Mouse (Mus musculus) left cerebral cortex, adult 2 months (tissue): ENCODE data around the gene Tex2. TPM values are rescaled to one million over a fixed set of nuclear protein-coding genes. Genes with fewer than 3 reads are reported as not detected.
"Not testable (repeated sequence)": the region's sequence is repeated elsewhere in the genome, so short reads cannot be mapped to it uniquely, and the experiment has no call there.

Experiments used
- DNase-seq, 2 experiments: peaks; one replicate each; pipeline ENCODE4 v3.0.0; 2021 to 2022; ENCODE audit warnings: low spot score in 2 of 2, mixed read lengths in 1 of 2; ENCODE audit errors: extremely low spot score in 1 of 2
- H3K27ac ChIP-seq: fragments of 200-600 bp; 2 replicates; pipeline ENCODE4 v1.8.1; 2022
- H3K4me3 ChIP-seq: fragments of 200-600 bp; 2 replicates; pipeline ENCODE4 v1.8.1; 2022
- CTCF ChIP-seq: fragments of 200-600 bp; IDR thresholded peaks from 2 replicates; pipeline ENCODE4 v1.8.1; 2022; ENCODE audit warnings: antibody characterized with exemption, mild to moderate bottlenecking, moderate library complexity
- intact Hi-C: fragments of 180-260 bp; cut with DNase I; formaldehyde crosslinking; loops from one replicate; pipeline ENCODE4 v1.15.1; 2025
- total RNA-seq, 2 experiments: library from RNA; stranded (reverse); gene quantifications; 2 replicates each; pipeline ENCODE4 v1.2.3; 2021

Gene Tex2
- total RNA-seq, 2 experiments from 2014 or later, result 114 to 118 TPM

GRCm38 (mm10) chr11:106500393-106501307 lies 112.6 kb downstream of the Tex2 start:
- TF ChIP-seq CTCF, result no peak
- intact Hi-C loops, result loop anchor here (2.0 to 10.0 kb wide), 2 partner anchors 112 to 244 kb away; partner anchors contain the start of gene Tex2

DNA sequence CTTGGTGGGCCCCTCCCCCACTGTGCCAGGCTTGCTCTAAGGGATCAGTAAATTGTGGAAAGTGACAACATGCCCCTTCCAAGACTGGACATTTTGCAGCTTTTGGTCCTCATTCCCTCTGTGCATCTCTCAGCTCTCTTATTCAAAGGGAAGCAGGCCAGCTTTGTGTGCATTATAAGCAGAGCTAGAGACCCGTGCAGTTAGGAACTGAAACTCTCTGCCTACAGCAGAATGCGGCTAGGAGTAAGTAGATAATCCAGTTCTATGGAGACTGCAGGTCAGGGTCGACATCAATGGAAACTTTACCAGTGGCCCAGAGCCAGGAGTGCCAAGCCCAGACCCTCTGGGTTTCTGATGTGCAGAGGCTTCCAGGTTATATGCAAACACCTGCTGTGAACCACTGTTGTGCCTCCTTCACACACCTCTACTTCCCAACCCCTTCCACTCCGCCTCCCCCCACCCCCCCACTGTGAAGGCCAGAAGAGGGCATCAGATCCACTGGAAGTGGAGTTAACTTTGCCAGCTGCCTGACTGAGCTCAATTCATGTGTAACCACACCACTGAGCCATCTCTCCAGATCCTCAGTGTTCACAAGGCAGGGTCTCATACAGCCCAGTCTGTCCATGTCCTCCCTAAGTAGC lies 114.4 kb downstream of the Tex2 start:
- Histone ChIP-seq H3K4me3 (no peak overlapping the region), H3K27ac (no peak overlapping the region)
- TF ChIP-seq CTCF, result no peak
- intact Hi-C loops, result no loop called here
- no peak for DNase-seq

More at GRCm38 (mm10) chr11:106500393-106501307, 112.6 kb downstream of the Tex2 start:
- Histone ChIP-seq H3K27ac (peak overlapping the region; percentile 97), H3K4me3 (peak overlapping the region; percentile 76)
- DNase-seq, result peak; percentile 89 to 95

- Histone ChIP-seq H3K27ac (no peak overlapping the region), H3K4me3 (no peak overlapping the region)
- TF ChIP-seq CTCF, result peak; percentile 26
- DNase-seq, result no peak
- intact Hi-C loops, result no loop called here
These were observed 115.3 kb downstream of the Tex2 start for GRCm38 (mm10) chr11:106497926-106498325.

DNA sequence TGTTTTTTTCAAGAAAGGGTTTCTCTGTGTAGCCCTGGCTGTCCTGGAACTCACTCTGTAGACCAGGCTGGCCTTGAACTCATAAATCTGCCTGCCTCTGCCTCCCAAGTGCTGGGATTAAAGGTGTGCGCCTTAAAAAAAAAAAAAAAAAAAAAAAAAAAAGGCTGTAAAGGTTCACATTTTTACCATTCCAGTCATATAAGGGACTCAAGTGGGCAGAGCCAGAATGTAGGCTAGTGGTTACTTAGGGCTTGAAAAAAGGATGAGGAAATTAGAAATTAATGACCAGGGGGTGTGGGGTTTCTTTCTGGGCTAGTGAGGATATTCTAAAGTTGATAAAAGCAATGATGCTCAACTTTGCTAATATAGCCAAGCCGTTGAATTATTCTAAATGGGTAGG lies 116.2 kb downstream of the Tex2 start:
- H3K27ac ChIP-seq, H3K4me3 ChIP-seq, intact Hi-C loops, DNase-seq: not testable (repeated sequence)

DNA sequence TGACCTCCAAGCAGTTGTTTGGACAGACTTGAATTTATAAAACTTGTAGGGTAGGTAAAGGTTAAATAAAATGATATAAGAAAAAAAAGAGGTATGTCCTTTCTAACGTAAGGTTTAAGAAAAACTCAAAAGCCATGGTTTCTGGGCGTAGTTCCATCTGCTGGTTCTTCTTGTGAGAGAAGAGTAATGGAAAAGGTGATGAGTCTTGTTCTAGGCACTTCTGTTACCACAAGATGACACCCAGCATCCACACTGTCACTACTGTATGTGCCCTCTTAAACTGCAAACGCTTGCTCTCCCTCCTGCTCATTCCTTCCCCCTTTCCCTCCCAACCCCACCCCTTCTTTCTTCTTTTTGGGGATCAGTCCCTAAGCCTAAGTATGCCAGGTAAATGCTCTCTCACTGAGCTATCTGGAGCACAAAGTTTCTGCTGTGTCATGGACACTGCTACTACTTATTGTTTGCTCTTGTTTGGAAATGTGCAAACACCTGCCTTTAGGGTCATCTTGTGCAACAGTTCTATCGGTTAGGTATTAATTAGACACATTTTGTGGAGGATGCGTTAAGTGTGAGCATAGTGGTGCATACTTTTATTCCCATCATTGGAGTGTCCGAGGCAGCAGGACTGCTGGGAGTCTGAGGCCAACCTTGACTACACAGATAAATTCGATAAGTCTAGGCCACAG lies 120.1 kb downstream of the Tex2 start:
- intact Hi-C loops, result no loop called here
- Histone ChIP-seq H3K4me3 (no peak overlapping the region), H3K27ac (no peak overlapping the region)
- no peak for TF ChIP-seq CTCF
- no peak for DNase-seq

DNA sequence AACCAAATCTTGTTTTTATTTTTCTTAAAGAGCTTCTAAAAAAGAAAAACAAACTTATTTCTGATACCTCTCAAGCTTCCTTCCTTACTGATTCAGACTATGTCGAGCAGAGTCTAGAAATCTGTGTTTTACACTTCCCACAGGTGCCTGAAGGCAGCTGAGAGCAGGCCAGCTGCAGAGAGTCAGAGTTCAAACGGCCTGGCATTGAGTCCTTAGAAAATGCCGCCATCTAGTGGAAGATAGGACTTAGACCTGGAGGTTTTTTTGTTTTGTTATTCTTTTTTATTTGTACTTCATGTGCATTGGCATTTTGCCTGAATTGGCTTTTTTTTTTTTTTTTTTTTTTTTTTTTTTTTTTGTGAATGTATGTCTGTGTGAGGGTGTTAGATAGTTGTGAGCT lies 121.8 kb downstream of the Tex2 start:
- Histone ChIP-seq H3K4me3 (no peak overlapping the region), H3K27ac (no peak overlapping the region)
- no peak for DNase-seq
- peak; percentile 76 for TF ChIP-seq CTCF
- intact Hi-C loops, result loop anchor here (1.0 kb wide), 1 partner anchor 73 kb away; no protein-coding TSS in a partner anchor

GRCm38 (mm10) chr11:106490600-106490999 lies 122.6 kb downstream of the Tex2 start:
- DNase-seq, H3K4me3 ChIP-seq, intact Hi-C loops, H3K27ac ChIP-seq: not testable (repeated sequence)

DNA sequence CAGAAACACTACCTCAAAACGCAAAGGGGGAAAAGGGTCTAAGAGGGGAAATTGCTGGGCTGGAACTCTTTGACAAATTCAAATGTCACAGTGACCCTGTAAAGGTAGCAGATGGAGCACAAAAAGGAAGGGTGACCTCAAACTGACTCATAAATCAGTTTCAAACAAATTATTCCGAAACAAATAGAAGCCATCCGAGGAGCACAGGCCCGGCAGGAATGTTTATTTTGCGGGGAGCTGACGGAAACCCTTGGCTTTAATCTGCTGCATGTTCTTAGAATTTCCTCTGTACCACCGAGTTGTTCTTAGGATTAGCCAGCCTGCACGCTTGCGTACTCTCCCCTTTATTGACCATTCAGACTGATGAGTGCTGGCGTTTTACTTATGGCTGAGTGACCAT lies 123.2 kb downstream of the Tex2 start:
- no peak overlapping the region for H3K4me3 ChIP-seq
- no peak for TF ChIP-seq CTCF
- intact Hi-C loops, result no loop called here
- H3K27ac ChIP-seq, result no peak overlapping the region
- DNase-seq, result no peak

DNA sequence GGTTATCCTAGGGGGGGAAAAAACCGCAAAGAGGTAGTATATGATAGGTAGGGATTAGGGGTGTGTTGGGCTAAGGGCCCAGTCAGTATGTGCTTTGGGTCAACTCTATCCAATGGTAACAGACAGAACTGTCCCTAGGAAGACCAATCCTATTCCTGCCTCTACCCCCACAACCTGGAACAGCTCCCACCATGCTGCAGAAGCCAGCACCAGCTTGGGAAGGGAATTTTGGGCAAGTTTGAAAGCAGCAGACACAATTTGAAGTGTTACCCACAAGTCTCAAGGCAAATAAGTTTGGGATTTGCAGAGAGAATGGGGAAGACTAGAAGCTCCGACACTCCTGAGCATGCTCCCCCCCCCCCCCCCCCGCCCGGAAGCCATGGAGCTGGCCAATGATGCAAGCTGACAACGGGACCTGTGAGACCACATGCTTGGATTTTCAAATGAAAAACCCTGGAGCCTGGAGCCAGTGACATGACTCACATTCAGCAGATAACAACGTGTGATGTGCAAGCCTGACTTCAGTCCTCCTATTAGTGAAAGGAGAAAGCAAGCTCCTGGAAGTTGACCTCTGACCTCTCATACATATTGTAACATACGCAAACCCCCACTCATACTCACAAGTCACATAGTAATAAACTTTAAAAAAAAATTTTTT lies 124.1 kb downstream of the Tex2 start:
- no peak overlapping the region for H3K27ac ChIP-seq
- no peak for DNase-seq
- intact Hi-C loops, result no loop called here
- no peak overlapping the region for H3K4me3 ChIP-seq
- no peak for TF ChIP-seq CTCF

DNA sequence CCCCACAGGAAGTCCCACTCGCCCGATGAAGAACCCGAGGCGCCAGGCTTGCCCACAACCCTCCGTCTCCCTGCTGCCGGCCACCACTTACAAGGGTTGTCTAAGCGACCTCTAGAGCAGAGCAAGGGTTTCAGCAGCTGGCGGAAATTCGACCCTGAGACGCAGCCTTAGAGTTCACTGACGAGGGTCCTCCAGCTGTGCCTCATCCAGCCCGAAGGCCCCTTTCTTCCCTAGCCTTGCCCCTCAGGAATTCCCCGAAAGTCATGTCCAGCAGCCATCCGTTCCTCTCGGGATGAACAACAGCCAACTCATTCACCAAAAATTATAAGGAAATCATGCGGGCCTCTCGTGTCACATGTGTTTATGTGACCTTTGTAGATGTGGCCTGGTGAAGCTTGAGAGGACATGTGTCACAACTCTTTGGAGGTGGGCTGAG lies 125.1 kb downstream of the Tex2 start:
- intact Hi-C loops, result no loop called here
- Histone ChIP-seq H3K4me3 (peak overlapping the region; percentile 97), H3K27ac (no peak overlapping the region)
- no peak for TF ChIP-seq CTCF
- DNase-seq, result no peak

GRCm38 (mm10) chr11:106487733-106488115 lies 125.5 kb downstream of the Tex2 start, which contains the start of gene Ern1:
Gene Ern1, minus strand, starts transcription at chr11:106487852.
- Histone ChIP-seq H3K27ac (peak within 1 kb of the TSS; percentile 86), H3K4me3 (peak within 1 kb of the TSS; percentile 97)
- intact Hi-C loops, result no loop called here
- TF ChIP-seq CTCF, result no peak
- DNase-seq, result peak; percentile 93
